Mouse (Mus musculus) adrenal gland, postnatal 4 days (tissue): ENCODE results near the gene Csmd2. TPM values are rescaled to one million over a fixed set of nuclear protein-coding genes. Genes with fewer than 3 reads are reported as not detected.
"Not testable (repeated sequence)": the region's sequence is repeated elsewhere in the genome, so short reads cannot be mapped to it uniquely, and the experiment has no call there.

Source experiments
- DNase-seq, 2 experiments: peaks; one replicate each; pipeline ENCODE4 v3.0.0; 2021 to 2022; ENCODE audit warnings: low spot score in 2 of 2, mixed read lengths in 2 of 2
- total RNA-seq, 2 experiments: library from RNA; stranded (reverse); gene quantifications; 2 replicates each; pipeline ENCODE4 v1.2.3; 2021

Csmd2 gene
- total RNA-seq, 2 experiments from 2014 or later, result 1.9 to 2.3 TPM

DNA sequence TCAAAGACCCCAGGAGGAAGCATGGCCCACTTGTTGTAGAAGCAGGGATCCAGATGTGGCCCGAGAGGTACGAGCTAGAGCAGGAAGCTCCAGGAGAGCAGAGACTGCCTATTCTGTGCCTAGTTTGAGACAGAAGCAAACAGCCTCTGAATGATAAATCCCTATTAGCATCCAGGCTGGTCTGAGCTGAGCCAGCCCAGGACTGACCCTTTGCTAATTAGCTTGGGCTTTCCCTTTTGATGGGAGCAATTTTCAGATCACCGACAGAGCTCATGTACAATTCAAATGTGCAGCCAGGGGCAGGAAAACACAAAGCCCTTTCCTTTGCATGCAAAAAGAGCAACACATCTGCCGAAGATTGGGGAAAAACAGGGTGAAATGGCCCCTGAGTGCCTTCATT is 54.2 kb downstream of the Csmd2 start:
- DNase-seq, result no peak

DNA sequence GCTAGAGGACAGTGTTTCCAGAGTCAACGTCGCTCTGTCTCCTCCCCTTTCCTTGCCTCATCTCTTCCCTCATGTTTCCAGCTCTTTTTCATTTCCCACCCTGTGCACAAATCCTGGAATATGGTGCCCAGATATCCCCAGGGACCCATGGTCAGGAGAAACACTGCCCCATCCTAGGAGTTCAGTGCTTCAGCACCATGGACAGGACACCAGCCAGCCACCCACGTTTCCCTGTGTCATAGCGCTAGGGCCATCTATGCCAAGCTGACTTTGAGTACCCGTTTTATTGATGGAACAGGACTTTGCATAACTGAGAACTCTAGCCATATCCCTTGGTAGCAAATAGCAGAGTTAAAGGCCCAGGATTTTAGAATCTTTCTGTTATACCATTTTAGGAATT is 55.0 kb downstream of the Csmd2 start:
- no peak for DNase-seq

DNA sequence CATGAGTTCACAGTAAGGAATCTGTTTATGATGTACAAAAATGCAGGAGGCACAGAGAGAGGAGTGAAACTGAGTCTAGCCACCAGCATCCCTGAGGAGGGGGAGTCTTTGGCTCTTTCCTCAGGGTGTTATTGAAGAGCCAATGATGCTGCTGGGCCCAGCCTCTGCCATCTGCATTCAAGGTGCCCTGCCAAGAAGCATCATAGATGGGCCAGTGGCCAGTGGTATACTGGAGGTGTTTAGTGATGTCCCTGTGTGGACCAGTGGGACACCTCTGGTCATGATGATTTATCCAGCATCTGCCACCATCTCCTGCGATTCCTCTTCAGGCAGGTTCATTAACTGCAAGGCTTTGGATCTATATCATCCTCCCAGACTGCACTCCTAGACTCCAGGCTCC is 61.1 kb downstream of the Csmd2 start:
- no peak for DNase-seq

DNA sequence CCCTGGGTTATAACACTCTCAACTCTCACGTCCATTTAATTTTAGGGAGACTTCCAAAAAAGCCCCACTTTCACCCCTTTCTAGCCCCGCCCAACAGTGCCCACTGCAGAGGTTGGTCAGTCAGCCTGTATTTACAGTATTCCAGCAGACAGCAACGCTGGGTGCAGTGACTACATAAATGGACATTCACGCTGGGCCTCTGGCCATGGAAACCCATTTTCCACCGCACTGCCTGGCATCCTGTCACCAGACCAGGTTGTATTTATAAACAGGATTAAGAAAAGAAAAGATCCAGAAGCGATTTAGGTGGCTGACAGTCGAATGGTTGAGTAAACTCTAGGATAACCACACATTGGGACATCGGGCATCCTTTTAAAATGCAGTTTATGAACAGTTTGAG is 65.0 kb downstream of the Csmd2 start:
- DNase-seq, result no peak

DNA sequence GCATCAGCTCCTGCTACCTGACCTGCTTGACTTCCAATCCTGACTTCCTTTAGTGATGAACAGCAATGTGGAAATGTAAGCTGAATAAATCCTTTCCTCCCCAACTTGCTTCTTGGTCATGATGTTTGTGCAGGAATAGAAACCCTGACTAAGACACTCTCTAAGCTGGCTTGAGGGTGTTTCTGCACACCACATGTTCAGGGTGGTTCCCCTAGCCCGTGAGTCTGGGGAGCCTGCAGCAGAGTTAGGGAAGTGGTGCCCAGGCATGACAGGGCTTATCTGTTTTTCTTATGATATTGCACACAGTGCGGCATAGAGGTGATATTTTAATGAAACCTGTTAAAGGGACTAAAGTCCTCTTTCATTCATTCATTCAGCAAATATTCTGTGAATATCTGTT is 73.6 kb downstream of the Csmd2 start:
- not testable (repeated sequence) for DNase-seq

DNA sequence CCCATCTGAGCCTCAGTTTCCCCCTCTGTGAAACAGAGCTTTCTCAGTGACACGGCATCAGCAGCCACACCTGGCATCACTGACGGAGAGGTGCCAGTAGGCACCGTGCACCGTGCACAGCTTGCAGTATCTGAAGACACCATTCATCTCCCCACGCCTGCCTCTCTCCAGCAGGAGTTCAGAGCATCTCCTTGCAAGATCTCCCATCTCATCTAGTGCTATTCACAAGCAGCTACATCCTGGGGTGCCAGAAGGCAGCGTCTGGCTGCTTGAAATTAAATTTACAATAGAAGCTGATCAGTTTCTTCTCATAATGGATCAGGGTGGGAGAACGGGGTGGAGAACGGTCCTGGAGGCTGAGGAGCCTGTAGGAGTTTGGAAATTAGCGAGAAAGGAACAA is 79.5 kb downstream of the Csmd2 start:
- DNase-seq, result no peak

DNA sequence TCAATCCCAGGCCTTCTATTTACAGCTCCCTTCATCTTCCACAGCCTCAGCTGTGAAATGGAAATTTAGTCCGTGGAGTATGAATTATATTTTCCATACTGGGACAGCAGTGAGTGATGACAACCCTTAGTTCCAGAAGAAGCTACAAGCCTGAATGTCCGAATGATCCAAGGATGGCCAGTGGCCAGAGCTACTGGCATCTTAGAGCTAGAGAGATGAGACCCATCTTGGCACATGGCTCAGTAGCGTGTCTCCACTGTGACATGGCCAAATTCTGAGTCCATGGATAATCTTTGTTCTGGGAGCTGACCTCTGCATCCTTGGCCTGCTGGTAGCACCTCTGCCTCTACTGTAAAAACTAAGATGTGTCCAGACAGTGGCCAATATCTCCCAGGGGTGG is 96.8 kb downstream of the Csmd2 start:
- DNase-seq, result no peak

DNA sequence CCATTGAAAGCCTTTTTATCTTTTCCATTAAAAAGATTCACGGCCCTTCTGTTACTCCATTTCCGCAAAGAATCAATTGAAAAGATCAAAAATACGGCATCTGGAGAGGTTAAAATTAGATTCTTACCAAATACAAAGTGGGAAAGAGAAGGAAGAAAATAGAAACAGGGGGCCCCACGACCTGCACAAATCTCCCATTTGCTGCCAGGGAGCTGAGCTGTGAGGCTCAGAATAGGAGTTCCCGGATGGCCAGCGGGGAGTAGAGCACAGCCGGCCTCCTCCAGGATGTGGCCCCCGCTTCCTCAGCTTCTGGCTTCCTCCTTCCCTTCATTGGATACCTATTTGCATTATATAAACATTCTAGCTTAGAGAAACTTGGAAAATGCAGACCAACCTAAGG is 97.4 kb downstream of the Csmd2 start:
- no peak for DNase-seq

DNA sequence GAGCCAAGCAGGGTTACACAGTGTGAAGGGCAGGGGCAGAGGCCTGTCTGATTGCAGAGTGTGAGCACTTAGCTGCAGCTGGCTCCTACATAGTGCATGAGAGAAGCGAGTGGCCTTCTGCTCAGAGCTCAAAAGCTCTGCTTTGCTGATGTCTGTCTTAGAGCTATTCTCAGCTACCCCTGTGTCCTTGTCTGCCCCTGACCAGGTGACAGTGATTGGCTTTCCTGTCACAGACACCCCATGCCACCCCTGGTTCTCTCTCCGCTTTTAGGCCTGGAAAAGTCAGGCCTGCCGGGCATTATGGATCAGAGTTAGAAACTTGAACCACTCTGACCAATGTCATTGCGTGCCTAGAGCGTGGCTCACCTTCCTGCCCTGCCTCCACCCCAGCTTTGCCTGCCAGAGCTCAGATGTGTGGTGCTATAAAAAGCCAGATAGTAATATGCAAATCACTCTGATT is 99.5 kb downstream of the Csmd2 start:
- DNase-seq, result no peak

DNA sequence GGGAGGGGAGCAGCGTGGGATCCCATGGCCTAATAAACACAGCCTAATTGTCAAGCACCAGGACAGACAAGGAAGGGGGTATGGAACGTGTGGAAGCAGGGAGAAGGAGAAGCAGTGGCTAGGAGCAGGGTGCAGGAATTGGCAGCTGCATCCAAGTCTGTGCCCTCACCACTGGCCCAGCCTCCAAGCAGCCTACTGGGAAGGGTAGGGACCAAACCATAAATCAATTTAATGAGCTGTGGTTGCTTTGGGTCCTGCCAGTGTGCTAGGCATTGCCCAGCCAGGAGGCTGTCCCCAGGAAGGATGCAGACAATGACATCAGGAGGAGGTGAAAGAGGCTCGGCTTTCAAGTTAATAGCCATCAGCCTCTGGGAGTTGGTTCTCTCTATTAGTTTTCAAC is 100.0 kb downstream of the Csmd2 start:
- no peak for DNase-seq

DNA sequence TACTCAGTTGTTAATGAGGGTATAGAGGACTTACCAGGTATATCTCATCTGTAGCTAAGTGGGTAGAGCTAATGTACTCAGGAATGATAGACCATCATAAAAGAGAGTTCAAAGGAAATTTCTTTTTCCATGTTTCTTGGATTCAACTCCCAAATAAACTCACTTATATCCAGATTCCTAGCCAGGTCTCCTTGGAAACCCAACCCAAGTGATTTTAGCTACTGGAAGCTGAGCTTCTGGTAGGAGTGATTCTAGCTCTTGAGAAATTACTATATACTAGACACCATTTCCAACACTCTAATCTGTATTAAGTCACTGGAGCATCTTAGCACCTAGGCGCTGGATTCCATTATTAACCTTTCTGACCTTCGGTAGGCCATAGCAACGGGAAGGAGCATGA is 100.6 kb downstream of the Csmd2 start:
- no peak for DNase-seq

DNA sequence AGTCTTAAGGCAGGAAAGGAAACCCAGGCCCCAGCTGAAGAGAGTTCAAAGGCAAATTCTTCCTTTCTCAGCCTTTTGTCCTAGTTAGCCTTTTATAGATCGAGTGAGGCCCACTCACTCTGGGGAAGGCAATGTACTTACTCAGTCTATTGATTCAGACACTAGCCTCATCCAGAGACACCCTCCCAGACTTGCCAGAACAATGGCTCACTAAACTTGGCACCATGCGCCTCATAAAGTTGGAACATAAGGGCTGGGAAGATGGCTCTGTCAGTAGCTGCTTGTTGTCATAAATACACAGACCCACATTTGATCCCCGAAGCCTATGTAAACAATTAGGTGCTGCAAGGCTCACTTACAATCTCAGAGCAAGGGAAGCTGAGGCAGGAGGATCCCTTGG is 104.3 kb downstream of the Csmd2 start:
- DNase-seq, result no peak

DNA sequence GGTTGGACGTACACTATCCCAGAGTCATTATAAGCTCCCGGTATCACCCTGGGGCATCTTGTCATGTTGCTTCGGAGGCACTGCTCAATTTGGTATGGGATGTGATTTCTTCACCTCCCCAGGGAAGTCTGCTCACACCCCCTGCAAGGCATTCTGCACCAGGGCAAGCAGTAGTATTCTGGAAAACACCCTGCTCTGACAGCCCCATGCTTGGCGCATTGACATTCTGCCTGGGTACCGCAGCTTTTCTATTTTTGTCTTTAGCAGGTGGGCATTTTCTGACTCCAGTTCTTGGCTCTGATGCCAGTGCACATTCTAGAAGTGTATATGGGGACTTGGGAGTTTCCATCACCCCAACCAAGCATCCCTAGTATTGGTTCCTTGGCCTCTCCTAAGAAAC is 111.9 kb downstream of the Csmd2 start:
- DNase-seq, result no peak

DNA sequence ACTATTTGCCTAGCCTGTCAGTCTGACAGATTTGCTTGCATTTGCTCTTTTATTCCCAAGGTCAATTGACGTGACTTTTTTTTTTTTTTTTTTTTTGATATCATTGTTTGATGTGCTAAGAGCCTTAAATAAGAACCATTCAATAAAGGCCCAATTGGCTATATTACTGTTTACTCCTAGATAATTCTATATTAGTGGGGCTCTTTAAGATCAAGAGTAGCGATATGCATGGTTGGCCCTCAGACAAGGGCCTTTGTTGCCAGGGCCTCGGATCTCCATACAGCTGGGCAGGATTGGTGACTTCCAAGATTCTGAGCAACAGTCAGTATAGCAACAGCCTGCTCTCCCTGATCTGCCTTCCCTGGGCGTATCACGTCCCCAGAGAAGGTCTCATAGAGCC is 112.9 kb downstream of the Csmd2 start:
- no peak for DNase-seq

DNA sequence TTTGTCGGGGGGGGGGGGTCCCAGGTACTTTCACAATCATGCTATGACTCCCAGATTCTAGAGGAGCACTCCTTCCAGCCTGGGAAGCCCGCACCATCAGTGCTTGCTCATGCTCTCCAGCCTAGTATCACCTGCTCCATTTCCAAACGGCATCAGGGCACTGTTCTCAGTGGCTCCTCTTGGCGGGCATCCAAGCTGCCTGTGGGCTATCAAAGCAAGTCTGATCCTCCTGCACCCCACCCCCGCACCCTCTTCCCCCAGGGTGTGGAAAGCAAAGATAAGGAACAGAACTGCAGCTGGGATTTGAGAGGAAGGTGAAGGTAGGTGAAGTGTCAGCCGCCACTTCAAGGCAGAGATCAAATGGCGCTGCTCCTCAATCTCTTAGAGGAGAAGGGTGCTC is 128.7 kb downstream of the Csmd2 start:
- no peak for DNase-seq

DNA sequence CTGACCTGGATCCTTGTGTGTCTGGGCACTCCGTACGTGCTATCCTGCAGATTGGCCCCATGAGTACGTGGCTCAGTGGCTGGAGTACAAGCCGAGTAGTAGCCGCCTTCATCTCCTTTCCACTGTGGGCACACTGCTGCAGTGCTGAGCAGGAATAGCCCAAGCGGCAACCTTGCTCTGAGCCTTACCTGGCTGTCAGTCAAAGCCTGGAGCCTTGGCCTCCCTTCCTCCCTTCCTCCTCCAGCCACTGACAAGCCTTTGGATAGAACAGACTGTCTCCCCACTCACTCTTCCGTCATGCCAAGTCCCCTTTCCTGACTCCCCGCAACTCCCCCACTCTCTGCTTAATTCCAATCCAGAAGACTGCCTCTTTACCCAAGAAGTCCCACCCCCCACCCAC is 135.6 kb downstream of the Csmd2 start:
- no peak for DNase-seq

DNA sequence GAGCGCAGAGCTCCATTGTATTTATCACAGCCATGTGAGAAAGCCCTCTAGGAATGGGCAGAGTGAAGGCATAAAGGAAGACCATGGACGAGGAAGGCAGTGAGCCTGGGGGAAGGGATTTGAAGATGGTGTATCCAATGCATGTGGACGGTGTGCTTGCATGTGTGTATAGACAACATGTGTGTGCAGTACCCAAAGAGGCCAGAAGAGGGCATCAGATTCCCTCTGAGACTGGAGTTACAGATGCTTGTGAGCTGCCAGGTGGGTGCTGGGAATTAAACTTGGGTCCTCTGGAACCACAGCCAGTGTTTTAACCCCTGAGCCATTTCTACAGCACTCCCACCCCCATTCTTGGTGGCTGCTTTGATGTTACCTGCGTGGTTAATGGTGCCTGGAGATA is 137.1 kb downstream of the Csmd2 start:
- no peak for DNase-seq

DNA sequence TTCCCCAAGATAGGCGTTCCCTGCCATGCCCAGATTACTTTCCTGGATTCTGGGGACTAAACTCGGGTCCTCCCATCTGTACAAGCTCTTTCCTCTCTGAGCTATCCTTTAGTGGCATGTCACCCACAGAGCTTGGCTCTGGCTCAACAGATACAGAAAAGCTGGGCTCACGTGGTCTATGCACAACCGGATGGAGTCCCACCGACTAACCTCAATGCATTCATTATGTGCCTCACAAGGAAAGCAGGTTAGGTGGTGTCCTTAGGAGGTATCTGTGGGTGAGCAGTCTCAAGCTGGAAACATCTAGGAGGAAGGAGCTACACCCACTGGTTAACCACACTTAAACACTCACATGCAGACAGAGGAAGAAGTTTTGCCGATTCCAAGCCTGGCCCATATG is 140.9 kb downstream of the Csmd2 start:
- no peak for DNase-seq

DNA sequence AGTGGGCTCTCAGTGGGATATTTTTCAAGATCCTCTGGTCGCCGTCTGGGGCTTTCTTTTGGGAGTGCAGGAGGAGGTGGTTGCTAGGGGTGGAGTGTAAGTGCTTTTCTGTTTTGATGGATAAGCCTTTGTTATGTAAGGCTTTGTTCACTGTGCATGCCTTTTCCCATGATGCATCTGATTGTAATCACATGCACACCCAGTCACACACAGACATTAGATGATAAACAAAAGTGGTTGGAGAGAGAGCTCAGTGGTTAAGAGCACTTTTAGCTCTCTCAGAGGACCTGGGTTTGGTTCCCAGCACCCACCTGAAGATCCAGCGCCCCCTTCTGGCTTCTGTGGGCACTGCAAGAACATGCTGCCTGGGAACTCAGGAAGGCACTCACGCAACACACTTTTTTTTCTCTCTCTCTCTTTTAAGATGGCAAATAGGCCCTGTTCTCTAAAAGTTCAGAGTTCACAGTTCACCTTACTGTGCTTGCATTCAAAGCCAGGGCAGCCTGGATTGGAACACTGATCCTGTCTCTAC is 143.0 kb downstream of the Csmd2 start:
- no peak for DNase-seq

DNA sequence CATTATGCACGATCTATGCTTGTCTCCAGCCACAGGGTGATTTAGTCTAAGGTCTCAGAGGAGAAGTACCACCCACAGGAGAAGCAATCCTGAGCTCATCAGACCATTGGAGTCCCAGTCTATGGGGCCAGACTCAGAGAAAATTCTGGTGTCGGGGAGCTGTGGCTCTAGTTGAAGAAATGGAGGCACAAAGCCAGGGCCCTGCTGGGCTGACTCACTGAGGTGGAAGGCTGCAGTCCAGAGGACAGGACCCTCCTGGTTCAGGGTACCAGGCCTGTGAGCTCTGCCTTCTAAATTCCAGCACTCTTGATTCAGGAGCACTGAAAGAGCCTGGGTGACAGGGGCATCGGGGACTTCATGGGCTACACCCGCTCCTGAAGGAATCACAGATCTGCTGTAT is 144.0 kb downstream of the Csmd2 start:
- DNase-seq, result no peak

DNA sequence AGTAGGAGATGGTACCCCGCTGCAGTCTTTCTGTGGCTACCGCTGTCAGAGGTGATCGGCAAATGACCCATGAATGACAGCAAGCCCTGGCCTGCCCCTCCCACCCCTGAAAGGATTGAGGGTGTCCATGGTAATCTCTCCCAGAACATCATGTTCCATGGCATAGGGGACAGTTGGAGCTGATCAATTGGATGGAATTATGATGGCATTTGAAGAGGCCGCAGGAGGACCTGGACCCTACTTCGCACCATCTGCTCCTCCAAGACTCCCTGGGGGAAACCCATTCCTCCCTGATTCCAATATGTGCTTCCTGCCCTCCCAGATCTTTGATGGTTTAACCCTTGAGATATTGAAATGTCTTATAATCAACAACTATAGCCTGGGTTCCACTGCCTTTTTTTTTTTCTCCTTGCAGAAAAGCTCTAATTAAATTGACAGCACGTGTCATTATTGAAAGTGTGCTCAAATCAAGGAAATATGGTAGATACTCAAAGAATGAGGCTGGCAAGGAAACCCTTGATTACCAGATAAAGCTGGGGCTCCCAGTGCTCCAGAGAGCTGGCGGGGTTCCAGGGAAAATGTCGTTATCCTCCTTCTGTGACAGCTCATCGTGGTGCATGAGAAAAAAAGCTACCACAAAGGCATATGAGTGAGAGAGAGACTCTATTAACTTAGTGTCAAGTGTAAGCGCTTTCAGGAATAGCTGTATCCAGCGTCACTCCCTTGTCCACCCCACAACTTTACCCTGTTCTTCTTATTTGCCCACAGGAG is 145.4 kb downstream of the Csmd2 start:
- DNase-seq, result no peak

DNA sequence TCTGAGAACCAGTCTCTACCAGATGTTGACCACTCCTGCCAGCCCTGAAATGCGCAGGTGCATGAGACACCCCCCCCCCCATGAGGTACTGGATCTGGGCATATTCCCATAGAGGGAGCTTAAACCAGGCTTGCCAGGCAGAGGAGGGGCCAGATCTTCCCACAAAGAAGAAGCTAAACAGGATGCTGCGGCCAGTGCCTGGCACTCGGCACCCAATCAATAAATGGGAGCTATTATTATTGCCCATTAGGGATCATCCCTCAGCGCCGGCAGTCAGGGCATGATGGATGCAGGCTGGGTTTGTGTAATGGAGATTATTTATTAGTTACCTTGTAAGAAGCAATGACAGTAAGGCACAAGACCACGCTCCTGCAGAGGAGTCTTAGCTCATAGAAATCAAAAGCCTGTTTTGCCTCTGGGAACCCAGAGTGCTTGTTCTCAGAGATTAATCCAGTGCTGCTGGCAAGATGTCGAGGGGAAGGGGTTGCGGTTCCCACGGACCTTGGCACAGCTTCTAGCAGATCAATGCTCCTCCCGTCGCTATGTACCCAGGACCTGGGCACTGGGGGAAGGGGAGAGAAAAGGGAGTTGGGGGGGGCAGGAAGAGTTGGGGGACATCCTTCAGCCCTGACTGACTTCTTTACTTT is 146.8 kb downstream of the Csmd2 start:
- no peak for DNase-seq
